Mouse (Mus musculus) MEL (cell line): Measurements from ENCODE around the gene Aldoc. TPM values are rescaled to one million over a fixed set of nuclear protein-coding genes. Genes with fewer than 3 reads are reported as not detected.
A peak's percentile ranks its signal among the peaks of the same experiment; 100 is the strongest.

Source experiments
- DNase-seq: peaks from one replicate; pipeline ENCODE4 v3.0.0; 2011; ENCODE audit warnings: low read depth, low spot score
- H3K27ac ChIP-seq: 2 replicates; pipeline ENCODE4 v1.5.1; 2012; ENCODE audit warnings: low read depth, mild to moderate bottlenecking, control low read depth, low read length, moderate library complexity; ENCODE audit not compliant: control insufficient read depth
- H3K27me3 ChIP-seq, 2 experiments: fragments of 150-350 bp in 1 of 2; sonication (generic) in 1 of 2; 2 replicates each; pipeline ENCODE4 v1.6.1; 2012; ENCODE audit warnings: low read length in 2 of 2, mild to moderate bottlenecking in 2 of 2, improper control_type of control experiment in 1 of 2, moderate library complexity in 1 of 2; ENCODE audit not compliant: insufficient read depth in 2 of 2, control insufficient read depth in 1 of 2
- H3K36me3 ChIP-seq, 2 experiments: 2 replicates each; pipeline ENCODE4 v1.6.1; 2012 to 2014; ENCODE audit warnings: low read length in 2 of 2, improper control_type of control experiment in 1 of 2, inconsistent platforms in 1 of 2, mild to moderate bottlenecking in 1 of 2; ENCODE audit not compliant: insufficient read depth in 2 of 2, control insufficient read depth in 1 of 2
- H3K4me1 ChIP-seq, 2 experiments: fragments of 150-350 bp in 1 of 2; sonication (generic) in 1 of 2; 2 replicates each; pipeline ENCODE4 v1.6.1; 2012; ENCODE audit warnings: low read length in 2 of 2, improper control_type of control experiment in 1 of 2, mild to moderate bottlenecking in 1 of 2; ENCODE audit not compliant: insufficient read depth in 2 of 2, control insufficient read depth in 1 of 2
- H3K4me3 ChIP-seq, 2 experiments: fragments of 150-350 bp in 1 of 2; sonication (generic) in 1 of 2; 2 replicates each; pipeline ENCODE4 v1.5.1; 2012; ENCODE audit warnings: low read depth in 2 of 2, low read length in 2 of 2, mild to moderate bottlenecking in 2 of 2, moderate library complexity in 2 of 2, control low read depth in 1 of 2, improper control_type of control experiment in 1 of 2; ENCODE audit not compliant: control insufficient read depth in 1 of 2, insufficient read depth in 1 of 2
- H3K79me2 ChIP-seq: 2 replicates; pipeline ENCODE4 v1.6.1; 2012; ENCODE audit warnings: mild to moderate bottlenecking, low read length, moderate library complexity; ENCODE audit not compliant: control insufficient read depth, poor library complexity, insufficient read depth
- H3K9ac ChIP-seq: 2 replicates; pipeline ENCODE4 v1.6.1; 2012; ENCODE audit warnings: low read depth, mild to moderate bottlenecking, control low read depth, low read length, moderate library complexity; ENCODE audit not compliant: control insufficient read depth, poor library complexity, severe bottlenecking
- H3K9me3 ChIP-seq: fragments of 150-350 bp; sonication (generic); replicated peaks from 2 replicates; pipeline ENCODE4 v1.6.1; 2012; ENCODE audit warnings: mild to moderate bottlenecking, low read length, improper control_type of control experiment, moderate library complexity; ENCODE audit not compliant: insufficient read depth
- BHLHE40 ChIP-seq: IDR thresholded peaks from 2 replicates; pipeline ENCODE4 v1.6.1; 2012; ENCODE audit warnings: low read depth, mild to moderate bottlenecking, inconsistent platforms, low read length, improper control_type of control experiment, borderline replicate concordance
- CHD1 ChIP-seq: IDR thresholded peaks from 2 replicates; pipeline ENCODE4 v1.6.1; 2012; ENCODE audit warnings: low read depth, mild to moderate bottlenecking, inconsistent platforms, low read length, improper control_type of control experiment
- CHD2 ChIP-seq: IDR thresholded peaks from 2 replicates; pipeline ENCODE4 v1.6.1; 2011; ENCODE audit warnings: low read length, improper control_type of control experiment
- CTCF ChIP-seq, 3 experiments: IDR thresholded peaks in 2 of 3; conservative IDR thresholded peaks in 1 of 3; 2 replicates each; pipeline ENCODE4 v1.5.1; 2011 to 2012; ENCODE audit warnings: low read length in 3 of 3, low read depth in 2 of 3, mild to moderate bottlenecking in 2 of 3, improper control_type of control experiment in 1 of 3, inconsistent platforms in 1 of 3, mixed read lengths in 1 of 3, moderate library complexity in 1 of 3; ENCODE audit not compliant: control insufficient read depth in 1 of 3, insufficient read depth in 1 of 3, poor library complexity in 1 of 3, severe bottlenecking in 1 of 3
- EP300 ChIP-seq, 2 experiments: IDR thresholded peaks; 2 replicates each; pipeline ENCODE4 v1.6.1; 2011; ENCODE audit warnings: improper control_type of control experiment in 2 of 2, low read length in 2 of 2, low read depth in 1 of 2, mild to moderate bottlenecking in 1 of 2
- ETS1 ChIP-seq: IDR thresholded peaks from 2 replicates; pipeline ENCODE4 v1.6.1; 2012; ENCODE audit warnings: low read depth, mild to moderate bottlenecking, inconsistent platforms, low read length, improper control_type of control experiment, moderate library complexity
- GABPA ChIP-seq: IDR thresholded peaks from 2 replicates; pipeline ENCODE4 v1.6.1; 2012; ENCODE audit warnings: low read depth, mild to moderate bottlenecking, inconsistent platforms, low read length, improper control_type of control experiment, moderate library complexity
- GATA1 ChIP-seq: IDR thresholded peaks from 2 replicates; pipeline ENCODE4 v1.6.1; 2011; ENCODE audit warnings: low read depth, low read length, improper control_type of control experiment
- HCFC1 ChIP-seq: IDR thresholded peaks from 2 replicates; pipeline ENCODE4 v1.6.1; 2012; ENCODE audit warnings: low read depth, mild to moderate bottlenecking, inconsistent platforms, low read length, improper control_type of control experiment, moderate library complexity
- JUND ChIP-seq: IDR thresholded peaks from 2 replicates; pipeline ENCODE4 v1.6.1; 2011; ENCODE audit warnings: low read depth, mild to moderate bottlenecking, improper control_type of control experiment, low read length
- KAT2A ChIP-seq: conservative IDR thresholded peaks from 2 replicates; pipeline ENCODE4 v1.6.1; 2012; ENCODE audit warnings: low read depth, low read length, improper control_type of control experiment, inconsistent platforms
- MAFK ChIP-seq: IDR thresholded peaks from 2 replicates; pipeline ENCODE4 v1.6.1; 2011; ENCODE audit warnings: low read depth, mild to moderate bottlenecking, low read length, improper control_type of control experiment, borderline replicate concordance
- MAX ChIP-seq: IDR thresholded peaks from 2 replicates; pipeline ENCODE4 v1.6.1; 2011; ENCODE audit warnings: low read length, improper control_type of control experiment
- MAZ ChIP-seq: IDR thresholded peaks from 2 replicates; pipeline ENCODE4 v1.6.1; 2012; ENCODE audit warnings: low read depth, mild to moderate bottlenecking, inconsistent platforms, low read length, improper control_type of control experiment
- MXI1 ChIP-seq: IDR thresholded peaks from 2 replicates; pipeline ENCODE4 v1.6.1; 2011; ENCODE audit warnings: mild to moderate bottlenecking, low read depth, low read length, improper control_type of control experiment
- MYC ChIP-seq: IDR thresholded peaks from 2 replicates; pipeline ENCODE4 v1.6.1; 2011; ENCODE audit warnings: low read depth, mild to moderate bottlenecking, low read length, improper control_type of control experiment, moderate library complexity
- NELFE ChIP-seq: IDR thresholded peaks from 2 replicates; pipeline ENCODE4 v1.6.1; 2011; ENCODE audit warnings: low read depth, low read length, improper control_type of control experiment
- NRF1 ChIP-seq: IDR thresholded peaks from 2 replicates; pipeline ENCODE4 v1.6.1; 2014; ENCODE audit warnings: low read depth, mild to moderate bottlenecking, inconsistent platforms, low read length, improper control_type of control experiment, moderate library complexity; ENCODE audit not compliant: poor library complexity, insufficient read depth, severe bottlenecking
- POLR2A ChIP-seq, 2 experiments: IDR thresholded peaks; 2 replicates each; pipeline ENCODE4 v1.6.1; 2011 to 2012; ENCODE audit warnings: low read length in 2 of 2, mild to moderate bottlenecking in 2 of 2, control low read depth in 1 of 2, improper control_type of control experiment in 1 of 2, low read depth in 1 of 2, moderate library complexity in 1 of 2; ENCODE audit not compliant: control insufficient read depth in 1 of 2, insufficient read depth in 1 of 2, poor library complexity in 1 of 2
- POLR2AphosphoS2 ChIP-seq: IDR thresholded peaks from 2 replicates; pipeline ENCODE4 v1.6.1; 2011; ENCODE audit warnings: low read length, improper control_type of control experiment
- POLR2AphosphoS5 ChIP-seq: IDR thresholded peaks from 2 replicates; pipeline ENCODE4 v1.6.1; 2012; ENCODE audit warnings: low read depth, borderline replicate concordance, mild to moderate bottlenecking, inconsistent platforms, low read length, moderate library complexity, mixed read lengths
- RAD21 ChIP-seq: IDR thresholded peaks from 2 replicates; pipeline ENCODE4 v1.6.1; 2011; ENCODE audit warnings: mild to moderate bottlenecking, low read depth, low read length, improper control_type of control experiment
- RCOR1 ChIP-seq: IDR thresholded peaks from 2 replicates; pipeline ENCODE4 v1.6.1; 2012; ENCODE audit warnings: low read depth, mild to moderate bottlenecking, inconsistent platforms, low read length, improper control_type of control experiment
- SMC3 ChIP-seq: IDR thresholded peaks from 2 replicates; pipeline ENCODE4 v1.6.1; 2011; ENCODE audit warnings: low read depth, low read length, improper control_type of control experiment
- TBP ChIP-seq: IDR thresholded peaks from 2 replicates; pipeline ENCODE4 v1.8.0; 2011; ENCODE audit warnings: low read depth, low read length, improper control_type of control experiment
- TCF12 ChIP-seq: IDR thresholded peaks from 2 replicates; pipeline ENCODE4 v1.6.1; 2014; ENCODE audit warnings: low read depth, mild to moderate bottlenecking, inconsistent platforms, low read length, improper control_type of control experiment, moderate library complexity
- UBTF ChIP-seq: IDR thresholded peaks from 2 replicates; pipeline ENCODE4 v1.6.1; 2012; ENCODE audit warnings: low read depth, mild to moderate bottlenecking, inconsistent platforms, low read length, improper control_type of control experiment, moderate library complexity, borderline replicate concordance; ENCODE audit not compliant: insufficient read depth
- USF1 ChIP-seq: IDR thresholded peaks from 2 replicates; pipeline ENCODE4 v1.6.1; 2014; ENCODE audit warnings: low read depth, mild to moderate bottlenecking, inconsistent platforms, low read length, improper control_type of control experiment, moderate library complexity
- USF2 ChIP-seq, 2 experiments: IDR thresholded peaks; 2 replicates each; pipeline ENCODE4 v1.6.1; 2011 to 2012; ENCODE audit warnings: improper control_type of control experiment in 2 of 2, low read length in 2 of 2, borderline replicate concordance in 1 of 2, inconsistent platforms in 1 of 2, low read depth in 1 of 2, mild to moderate bottlenecking in 1 of 2; ENCODE audit not compliant: insufficient read depth in 1 of 2
- ZMIZ1 ChIP-seq: IDR thresholded peaks from 2 replicates; pipeline ENCODE4 v1.6.1; 2012; ENCODE audit warnings: low read depth, mild to moderate bottlenecking, inconsistent platforms, low read length, improper control_type of control experiment, moderate library complexity
- ZNF384 ChIP-seq: IDR thresholded peaks from 2 replicates; pipeline ENCODE4 v1.6.1; 2012; ENCODE audit warnings: low read depth, mild to moderate bottlenecking, inconsistent platforms, low read length, improper control_type of control experiment
- polyA plus RNA-seq, 2 experiments: library from polyadenylated mRNA; stranded (reverse) in 1 of 2; unstranded in 1 of 2; fragments of >175 nt in 1 of 2; fragments of >200 nt in 1 of 2; gene quantifications; 2 replicates each; pipeline versions ENCODE4 v1.2.1 to v1.2.4; 2012; ENCODE audit warnings: low replicate concordance in 2 of 2, low read depth in 1 of 2; ENCODE audit not compliant: insufficient read length in 2 of 2, insufficient read depth in 1 of 2, missing spikeins in 1 of 2
- total RNA-seq: library from RNA; depleted of rRNA; stranded (reverse); fragments of 300-350 nt; gene quantifications from 2 replicates; pipeline ENCODE4 v1.2.3, GENCODE M21; 2012

Gene Aldoc
- total and polyA plus RNA-seq, 3 experiments = 3.0 to 8.1 TPM; not detected in 1

DNA sequence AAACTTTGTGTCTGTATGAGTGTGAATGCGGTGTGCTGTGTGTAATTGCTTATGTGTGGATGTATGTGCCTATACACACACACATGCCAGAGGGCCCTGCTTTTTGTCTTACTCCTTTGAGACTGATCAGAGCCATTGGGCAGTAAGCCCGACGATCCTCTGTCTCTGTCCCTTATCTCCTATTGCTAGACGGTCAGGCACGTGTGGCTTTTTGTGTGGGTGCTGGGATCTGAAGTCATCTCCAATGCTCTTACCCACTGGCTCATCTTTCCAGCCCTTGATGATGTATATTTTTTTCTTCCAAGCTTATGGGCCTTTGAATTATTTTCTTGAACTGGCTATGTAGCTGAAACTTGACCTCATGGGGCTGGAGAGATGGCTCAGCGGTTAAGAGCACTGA, 32.1 kb downstream of the Aldoc start:
- Histone ChIP-seq H3K27me3 (no peaks in the 10 kb centered on the region), H3K36me3 (peaks cover 0 to 2% of the 10 kb centered on the region in 2 experiments; a peak in 2 of 4 replicates), H3K79me2 (no peaks in the 10 kb centered on the region), H3K4me1 (peaks cover 0 to 22% of the 10 kb centered on the region in 2 experiments; a peak in 2 of 4 replicates), H3K27ac (no peak overlapping the region), H3K4me3 (no peak overlapping the region), H3K9me3 (no peaks in the 10 kb centered on the region), H3K9ac (no peak overlapping the region)
- TF ChIP-seq GATA1 = peak; percentile 34; the same call in 1 of the 2 replicates
- no peak for TF ChIP-seq UBTF
- TF ChIP-seq BHLHE40 = peak; percentile 92
- TF ChIP-seq NELFE = no peak
- peak; percentile 38 for DNase-seq

GRCm38 (mm10) chr11:78355471-78356238, 32.9 kb downstream of the Aldoc start:
- H3K27ac ChIP-seq = no peak overlapping the region
- H3K36me3 ChIP-seq = peaks cover 0 to 2% of the 10 kb centered on the region in 2 experiments; a peak in 2 of 4 replicates
- no peak overlapping the region for H3K9ac ChIP-seq
- peaks cover 0 to 23% of the 10 kb centered on the region in 2 experiments; a peak in 2 of 4 replicates for H3K4me1 ChIP-seq
- H3K27me3 ChIP-seq = no peaks in the 10 kb centered on the region
- no peaks in the 10 kb centered on the region for H3K79me2 ChIP-seq
- no peaks in the 10 kb centered on the region for H3K9me3 ChIP-seq
- no peak overlapping the region for H3K4me3 ChIP-seq
- DNase-seq = peak; percentile 80
- TF ChIP-seq CTCF (IDR thresholded peaks at IDR 0.05 in 2 of 3, conservative IDR thresholded peaks at IDR 0.05 in 1 of 3; ENCODE audit: control insufficient read depth in 1 of 3, insufficient read depth in 1 of 3, low read depth in 2 of 3, low read length in 3 of 3, poor library complexity in 1 of 3, severe bottlenecking in 1 of 3) (peak; percentile 90 to 97 (median 96)), POLR2AphosphoS5 (no peak), USF1 (no peak), RCOR1 (no peak), TBP (no peak), ETS1 (no peak), SMC3 (peak; percentile 68), RAD21 (peak; percentile 74), MAZ (no peak; the same call in 1 of the 2 replicates), EP300 (IDR thresholded peaks at IDR 0.05; ENCODE audit: low read depth in 1 of 2, low read length in 2 of 2) (no peak), MYC (no peak), POLR2AphosphoS2 (no peak), CHD1 (no peak), GABPA (no peak), KAT2A (no peak), MAFK (no peak), ZMIZ1 (no peak), CHD2 (no peak), MAX (no peak), NRF1 (no peak), USF2 (IDR thresholded peaks at IDR 0.05; ENCODE audit: borderline replicate concordance in 1 of 2, insufficient read depth in 1 of 2, low read depth in 1 of 2, low read length in 2 of 2) (no peak), HCFC1 (peak; percentile 44; the same call in 1 of the 2 replicates), POLR2A (IDR thresholded peaks at IDR 0.05; ENCODE audit: control insufficient read depth in 1 of 2, insufficient read depth in 1 of 2, low read depth in 1 of 2, low read length in 2 of 2, poor library complexity in 1 of 2) (no peak), TCF12 (0 out of 2 replicates have a peak, but pooled peaks have one; percentile 11), ZNF384 (peak; percentile 49; the same call in 1 of the 2 replicates), JUND (peak; percentile 41; the same call in 1 of the 2 replicates), NELFE (no peak), MXI1 (no peak)
